Mouse (Mus musculus): ENCODE data around the gene Sez6.

Gene Sez6

GRCm38 (mm10) chr11:77906097-77906687 lies 24.4 kb upstream of the Sez6 start:
- DNase-seq (ENCODE audit: low read depth): no peak

DNA sequence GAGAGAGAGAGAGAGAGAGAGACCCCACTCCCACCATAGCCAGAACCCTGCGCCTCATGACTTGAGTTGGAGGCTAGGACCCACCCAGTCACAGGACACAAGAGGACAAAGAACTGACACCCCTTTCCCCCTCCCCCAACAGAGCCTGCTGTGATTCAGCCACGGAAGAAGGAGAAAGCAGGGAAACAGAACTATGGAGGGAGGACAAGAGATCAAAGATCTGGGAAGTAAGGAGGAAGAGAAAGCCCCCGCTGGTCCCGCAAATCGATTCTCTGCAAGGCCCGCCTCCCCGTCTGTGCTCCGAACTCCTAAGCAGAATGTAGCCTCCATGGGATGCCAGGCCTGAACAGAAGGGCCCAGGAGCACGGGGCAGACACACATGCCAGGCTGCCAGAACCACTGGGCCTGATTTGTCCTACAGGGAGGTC lies 23.8 kb upstream of the Sez6 start:
- DNase-seq (ENCODE audit: low read depth): no peak

DNA sequence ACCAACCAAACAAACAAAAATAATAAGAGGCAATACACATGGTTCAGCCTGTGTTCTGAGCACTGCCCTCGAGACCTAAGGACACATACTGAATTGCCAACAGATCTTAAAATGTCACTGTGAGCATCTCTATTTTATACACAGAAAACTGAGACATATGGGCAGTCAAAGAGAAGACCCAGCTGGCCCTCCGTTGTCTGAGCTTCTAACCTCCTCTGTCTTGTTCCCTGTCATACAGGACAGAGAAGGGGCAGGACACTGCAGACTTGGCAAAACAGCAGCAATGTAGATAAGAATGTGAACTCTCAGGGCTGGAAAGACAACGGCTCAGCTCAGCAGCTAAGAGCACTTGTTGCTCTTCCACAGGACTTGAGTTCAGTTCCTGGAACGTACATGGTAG lies 22.1 kb upstream of the Sez6 start:
- no peak for DNase-seq (ENCODE audit: low read depth)

- no peak for DNase-seq (ENCODE audit: low read depth)
Measured at GRCm38 (mm10) chr11:77909376-77909775, 21.2 kb upstream of the Sez6 start.

DNA sequence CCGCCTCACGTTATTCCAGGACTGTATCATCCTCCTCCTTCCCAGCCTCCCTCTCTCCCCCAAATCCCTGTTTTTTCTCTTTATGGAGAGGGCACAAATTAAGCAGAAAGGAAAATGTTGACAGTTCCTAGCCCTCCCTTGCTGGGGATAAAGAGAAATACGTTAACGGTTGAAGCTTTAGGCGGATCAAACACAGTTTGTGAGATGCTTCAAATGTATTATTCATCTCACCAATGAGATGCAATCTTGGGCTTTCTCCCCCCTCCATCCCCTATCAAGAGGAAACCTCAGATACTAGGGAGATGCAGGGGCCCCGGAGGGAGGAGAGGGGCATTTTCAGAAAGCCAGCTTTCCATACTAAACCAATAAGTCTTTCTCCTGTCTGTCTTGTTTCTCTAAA lies 20.8 kb upstream of the Sez6 start:
- no peak for DNase-seq (ENCODE audit: low read depth)

- DNase-seq (ENCODE audit: low read depth): no peak
Measured at GRCm38 (mm10) chr11:77913505-77913904, 17.1 kb upstream of the Sez6 start.

DNA sequence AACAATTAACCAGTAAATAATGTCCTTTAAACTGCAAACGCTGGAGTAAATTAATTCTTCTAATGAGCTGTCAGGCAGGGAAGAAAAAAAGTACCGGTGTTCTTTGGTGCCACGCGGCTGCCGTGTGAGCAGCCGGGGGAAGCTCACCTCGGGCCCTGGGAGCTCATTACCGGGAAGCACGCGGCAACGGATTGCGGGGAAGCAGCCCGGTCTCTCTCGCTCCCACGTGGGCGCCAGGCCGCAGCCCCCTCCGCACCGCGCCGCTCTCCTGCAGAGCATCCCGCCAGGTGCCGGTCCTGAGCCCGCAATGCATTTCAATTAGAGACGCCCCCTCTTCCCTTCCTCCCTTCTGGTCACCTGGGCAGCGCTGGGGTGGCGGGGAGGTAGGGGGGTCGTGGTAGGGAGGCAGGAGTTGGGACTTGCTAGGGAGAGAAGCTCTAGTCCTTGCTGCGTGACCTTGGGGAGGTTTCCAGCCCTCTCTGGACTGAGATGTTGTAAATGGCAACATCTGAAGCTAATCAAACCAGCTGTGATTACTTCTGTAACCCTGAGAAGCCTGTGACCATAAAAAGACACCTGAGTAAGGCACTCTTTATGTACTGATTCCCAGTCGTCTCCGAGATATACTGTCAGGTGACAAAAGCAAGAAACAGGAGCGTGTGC lies 15.9 kb upstream of the Sez6 start:
- DNase-seq (ENCODE audit: low read depth): no peak

DNA sequence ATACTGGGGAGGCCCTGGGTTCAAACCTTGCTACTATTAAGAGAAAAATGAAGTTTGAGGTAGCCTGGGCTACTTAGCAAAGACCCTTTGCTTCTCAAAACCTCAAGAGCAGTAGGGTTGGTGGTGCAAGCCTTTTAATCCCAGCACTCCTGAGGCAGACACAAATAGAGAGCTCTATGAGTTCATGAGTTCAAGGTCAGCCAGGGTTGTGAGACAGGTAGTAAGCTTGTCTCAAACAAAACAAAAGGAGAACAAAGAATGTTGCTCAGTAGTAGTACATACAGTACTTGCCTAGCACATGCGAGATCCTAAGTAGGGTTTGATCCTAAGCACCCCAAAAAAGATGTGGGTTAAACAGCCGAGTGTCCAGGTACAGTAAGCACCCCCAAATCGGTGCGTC lies 13.9 kb upstream of the Sez6 start:
- no peak for DNase-seq (ENCODE audit: low read depth)

DNA sequence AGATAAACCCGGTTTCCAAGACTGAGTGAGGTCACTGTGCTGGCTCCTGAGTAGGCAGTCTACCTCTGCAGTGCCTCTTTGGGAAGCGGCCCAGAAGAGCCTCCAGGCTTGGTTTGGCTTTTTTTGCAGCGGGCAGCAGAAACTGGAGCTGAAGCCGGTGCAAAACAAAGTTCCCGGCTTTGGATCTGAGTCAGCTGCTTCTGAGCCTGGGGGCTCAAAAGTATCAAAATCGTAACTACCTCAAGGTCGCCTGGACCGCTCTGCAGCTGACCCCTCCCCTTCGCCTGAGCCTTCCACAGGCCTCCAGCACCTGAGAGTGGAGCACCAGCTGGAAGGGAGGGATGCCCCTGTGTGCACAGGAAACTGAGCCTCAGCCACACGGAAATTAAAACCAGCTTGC lies 13.4 kb upstream of the Sez6 start:
- no peak for DNase-seq (ENCODE audit: low read depth)

- no peak for DNase-seq (ENCODE audit: low read depth)
Measured at GRCm38 (mm10) chr11:77923285-77923684, 7.3 kb upstream of the Sez6 start.

- DNase-seq (ENCODE audit: low read depth): no peak
Measured at GRCm38 (mm10) chr11:77925836-77926657, 4.6 kb upstream of the Sez6 start.

- DNase-seq (ENCODE audit: low read depth): no peak
Measured at GRCm38 (mm10) chr11:77926666-77927065, 3.9 kb upstream of the Sez6 start.

DNA sequence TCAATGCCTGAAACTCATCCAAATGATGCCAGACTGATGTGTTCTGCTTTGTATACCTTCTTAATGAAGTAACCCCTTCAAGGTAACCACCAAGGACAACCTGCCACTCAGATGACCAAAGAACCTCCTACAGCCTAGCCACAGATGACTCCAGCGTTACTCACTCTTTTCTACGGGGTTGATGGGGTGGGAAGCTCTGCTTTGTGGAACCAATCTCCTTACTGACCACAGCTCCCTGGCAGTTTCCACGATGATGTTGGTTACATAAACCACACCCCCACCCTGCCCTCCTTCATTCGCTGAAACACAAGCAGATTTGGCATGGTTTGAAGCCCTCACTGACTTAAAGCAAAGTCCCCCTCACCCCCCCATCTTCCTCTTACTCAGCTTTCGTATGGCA lies 2.8 kb upstream of the Sez6 start:
- DNase-seq (ENCODE audit: low read depth): no peak

- DNase-seq (ENCODE audit: low read depth): no peak
Measured at GRCm38 (mm10) chr11:77931541-77932433, 1.2 kb downstream of the Sez6 start.

GRCm38 (mm10) chr11:77932576-77932975 lies 2.0 kb downstream of the Sez6 start:
- DNase-seq (ENCODE audit: low read depth): no peak

- no peak for DNase-seq (ENCODE audit: low read depth)
Measured at GRCm38 (mm10) chr11:77934111-77934521, 3.5 kb downstream of the Sez6 start.

DNA sequence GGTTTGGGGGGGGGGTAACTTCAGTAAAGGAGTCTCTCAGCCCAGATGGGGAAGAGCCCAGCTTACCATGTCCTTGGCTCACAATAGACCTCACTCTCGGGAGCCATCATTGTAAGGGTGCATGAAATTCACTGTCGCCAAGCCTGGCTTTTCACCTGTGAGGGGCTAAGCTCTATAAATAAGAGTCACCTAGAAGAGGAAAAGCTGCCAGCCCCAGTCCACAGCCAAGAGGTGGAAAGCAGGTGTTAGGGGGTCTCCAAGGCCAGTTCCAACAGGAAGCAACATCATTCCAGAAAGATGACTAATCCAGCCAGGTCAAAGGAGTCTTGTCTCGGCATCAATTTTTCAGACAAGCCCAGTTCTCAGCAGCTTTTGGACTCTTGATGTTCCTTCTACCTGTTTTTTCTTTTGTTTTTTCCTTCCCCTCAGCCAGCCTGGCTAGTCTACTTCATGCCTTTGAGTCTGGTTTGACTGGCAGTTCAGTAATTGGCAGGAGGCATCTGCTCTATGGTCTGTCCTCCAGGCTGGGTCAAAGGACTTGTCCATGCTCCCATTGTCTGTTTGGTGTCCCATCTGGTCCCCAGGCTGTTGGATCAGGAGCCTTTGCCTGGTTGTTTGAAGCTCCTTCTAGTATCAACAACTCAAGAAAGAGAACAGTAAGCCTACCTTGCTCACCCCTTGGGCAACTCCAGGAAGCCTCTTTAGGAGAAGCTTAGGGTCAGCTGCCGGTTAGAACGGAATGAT lies 4.1 kb downstream of the Sez6 start:
- no peak for DNase-seq (ENCODE audit: low read depth)

GRCm38 (mm10) chr11:77936846-77937245 lies 6.2 kb downstream of the Sez6 start:
- no peak for DNase-seq (ENCODE audit: low read depth)

DNA sequence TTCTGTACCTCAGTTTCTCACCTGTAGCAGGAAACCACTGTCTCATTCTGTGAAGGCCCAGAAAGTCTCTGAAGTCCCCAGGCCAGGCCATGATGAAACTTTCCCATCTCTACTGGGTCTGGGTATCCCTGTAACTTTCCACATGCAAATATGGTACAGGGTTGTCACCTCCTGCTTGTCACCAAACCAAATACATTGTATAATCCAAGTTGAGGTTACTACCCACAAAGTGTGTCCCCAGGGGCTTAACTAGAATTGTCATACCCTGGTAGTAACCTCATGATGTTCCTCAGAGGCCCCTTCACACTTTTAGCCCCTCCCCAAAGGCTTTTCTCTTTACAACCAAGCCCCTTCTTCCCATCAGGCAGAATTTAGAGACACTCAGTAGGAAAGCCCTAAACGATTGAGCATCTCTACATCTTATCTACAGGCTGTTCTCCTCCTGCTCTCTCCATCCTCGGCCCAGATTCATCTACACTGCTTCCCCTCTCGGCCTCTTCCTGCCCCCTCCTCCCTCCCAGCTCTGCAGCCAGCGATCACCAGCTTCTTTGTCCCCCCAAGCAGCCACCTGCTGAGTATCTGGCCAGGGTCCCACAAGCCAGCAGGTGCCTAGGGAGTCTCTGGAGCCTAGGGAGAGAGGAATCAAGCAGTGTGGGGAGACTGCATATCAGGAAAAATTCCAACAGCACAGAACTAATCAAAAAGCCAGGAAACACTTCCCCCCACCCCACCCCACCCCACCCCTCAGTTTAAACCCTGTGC lies 7.2 kb downstream of the Sez6 start:
- DNase-seq (ENCODE audit: low read depth): no peak

GRCm38 (mm10) chr11:77942230-77942629 lies 11.6 kb downstream of the Sez6 start:
- DNase-seq (ENCODE audit: low read depth): no peak

- DNase-seq (ENCODE audit: low read depth): no peak
Measured at GRCm38 (mm10) chr11:77947860-77948259, 17.3 kb downstream of the Sez6 start.
